Mouse (Mus musculus): ENCODE measurements at regions not wholly inside any gene's neighbourhood (a gene's known extent, or its start where the extent isn't known, plus 50 kb on each side); places are given as distances from the start of the nearest gene placed in this dataset.

GRCm38 (mm10) chr9:101807249-101807648 lies 54.4 kb upstream of the 9630041A04Rik start:
- no peak for DNase-seq (ENCODE audit: low read depth in 1 of 2, low spot score in 2 of 2)

- DNase-seq (ENCODE audit: low read depth in 1 of 2, low spot score in 2 of 2), result no peak
Measured at GRCm38 (mm10) chr9:101796718-101797117, 64.9 kb upstream of the 9630041A04Rik start.

DNA sequence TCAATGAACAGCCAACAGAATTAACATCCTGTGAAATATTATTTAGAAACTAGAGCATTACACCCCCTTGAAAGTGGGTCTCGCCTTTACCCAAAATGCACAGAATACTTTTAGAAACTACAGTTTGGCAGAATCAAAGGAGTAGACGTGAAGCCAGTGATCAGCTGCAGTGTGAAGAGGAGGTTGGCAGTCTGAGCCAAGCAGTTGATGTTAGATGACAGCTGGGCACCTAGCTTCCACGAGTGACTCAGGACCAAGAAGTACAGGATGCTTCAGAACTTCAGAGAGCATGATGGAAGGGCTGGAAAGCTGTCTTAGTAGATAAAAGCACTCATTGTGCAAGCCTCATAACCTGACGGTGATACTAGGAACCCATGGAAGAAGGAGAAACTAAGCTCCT lies 65.6 kb upstream of the 9630041A04Rik start:
- DNase-seq (ENCODE audit: low read depth in 1 of 2, low spot score in 2 of 2), result no peak

DNA sequence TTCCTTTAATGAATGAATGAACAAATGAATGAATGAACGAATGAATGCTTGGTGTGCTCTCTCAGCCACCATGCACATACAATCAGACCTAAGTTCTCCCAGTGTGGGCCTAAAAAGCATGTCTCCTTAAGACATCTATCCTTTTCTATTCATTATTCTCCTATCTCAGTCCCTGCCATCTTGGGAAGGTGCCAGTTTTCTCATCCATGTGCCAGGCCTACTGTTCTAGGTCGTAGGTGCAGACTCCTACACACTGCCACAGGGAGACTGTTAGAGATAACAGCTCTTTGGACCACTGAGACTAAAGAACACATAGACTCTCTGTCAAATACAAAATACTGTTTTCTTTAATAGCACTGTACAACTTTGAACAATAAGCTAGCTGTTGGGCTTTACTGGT lies 66.2 kb upstream of the 9630041A04Rik start:
- no peak for DNase-seq (ENCODE audit: low read depth in 1 of 2, low spot score in 2 of 2)

GRCm38 (mm10) chr9:101790936-101791335 lies 70.7 kb upstream of the 9630041A04Rik start:
- DNase-seq (ENCODE audit: low read depth in 1 of 2, low spot score in 2 of 2), result no peak

DNA sequence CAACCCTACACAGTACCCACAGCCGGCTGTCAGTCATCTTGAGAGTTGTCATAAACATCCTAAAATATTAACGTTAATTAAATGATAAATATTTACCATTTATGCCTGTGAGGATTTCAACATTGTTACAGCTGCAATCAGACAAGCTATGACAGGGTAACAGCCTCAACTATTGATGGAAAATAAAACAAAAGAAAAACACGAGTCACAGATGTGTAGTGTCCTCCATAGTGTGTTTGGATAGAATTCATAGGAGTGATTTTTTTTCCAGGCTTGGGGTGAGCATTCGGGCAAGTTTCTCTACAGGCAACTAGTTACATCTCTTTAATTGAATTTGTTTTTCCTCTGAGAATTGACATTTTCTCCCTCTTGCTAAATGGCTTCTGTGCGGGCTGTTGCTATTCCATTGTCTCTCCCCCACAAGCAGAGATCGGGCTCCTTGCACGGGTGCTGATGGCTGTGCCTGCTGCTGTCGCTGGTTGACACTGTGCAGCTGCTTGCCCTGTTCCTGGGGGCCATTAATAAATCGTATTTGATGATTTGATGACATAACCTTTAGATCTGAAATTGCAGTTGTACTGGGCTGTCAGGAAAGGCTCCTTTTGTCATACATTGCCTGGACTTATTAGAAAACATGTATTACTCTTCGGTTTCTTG lies 120.6 kb upstream of the 9630041A04Rik start:
- no peak for DNase-seq (ENCODE audit: low read depth in 1 of 2, low spot score in 2 of 2)

- no peak for DNase-seq (ENCODE audit: low read depth in 1 of 2, low spot score in 2 of 2)
Measured at GRCm38 (mm10) chr9:101739322-101739721, 122.3 kb upstream of the 9630041A04Rik start.

GRCm38 (mm10) chr9:101734271-101734670 lies 127.4 kb upstream of the 9630041A04Rik start:
- no peak for DNase-seq (ENCODE audit: low read depth in 1 of 2, low spot score in 2 of 2)

GRCm38 (mm10) chr9:101733611-101734225 lies 127.9 kb upstream of the 9630041A04Rik start:
- DNase-seq (ENCODE audit: low read depth in 1 of 2, low spot score in 2 of 2), result no peak

DNA sequence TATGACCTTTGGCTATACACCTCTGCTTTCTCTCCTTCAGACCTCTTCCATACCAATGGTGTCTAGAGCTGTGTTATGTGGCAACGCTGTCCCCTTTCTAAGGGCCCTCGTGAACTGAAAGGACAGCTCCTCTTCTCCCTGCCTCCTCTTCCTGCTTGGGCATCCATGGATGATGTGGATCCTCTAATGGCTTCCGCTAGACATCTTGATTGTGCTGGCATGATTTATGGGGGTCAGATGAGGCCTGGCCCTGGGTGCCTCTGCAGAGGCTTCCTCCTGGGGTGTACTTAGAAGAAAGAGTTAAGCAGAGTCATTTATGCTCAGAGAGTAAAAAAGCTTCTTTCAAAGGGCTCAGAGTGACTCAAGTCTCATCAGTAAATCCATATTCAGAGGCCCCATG lies 131.5 kb upstream of the 9630041A04Rik start:
- DNase-seq (ENCODE audit: low read depth in 1 of 2, low spot score in 2 of 2), result no peak

DNA sequence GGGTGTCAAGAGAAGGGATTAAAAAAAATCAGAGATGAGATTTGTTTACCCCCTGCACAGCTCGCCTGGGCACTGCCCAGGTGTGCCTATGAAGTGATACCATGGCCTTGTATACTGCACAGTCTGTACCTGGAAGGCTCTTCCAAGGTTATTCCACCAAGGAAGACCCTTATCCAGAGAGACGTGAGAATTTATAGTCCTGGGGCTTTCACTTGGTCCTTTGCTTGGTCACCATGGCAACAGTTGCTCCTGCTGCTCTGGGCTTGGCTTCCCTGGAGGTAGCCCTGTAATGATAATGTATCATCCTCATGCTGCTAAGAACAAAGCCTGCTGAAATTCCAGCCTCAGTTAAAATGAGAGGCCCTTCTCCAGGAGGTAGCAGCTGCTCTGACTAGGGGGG lies 143.7 kb upstream of the 9630041A04Rik start:
- no peak for DNase-seq (ENCODE audit: low read depth in 1 of 2, low spot score in 2 of 2)

DNA sequence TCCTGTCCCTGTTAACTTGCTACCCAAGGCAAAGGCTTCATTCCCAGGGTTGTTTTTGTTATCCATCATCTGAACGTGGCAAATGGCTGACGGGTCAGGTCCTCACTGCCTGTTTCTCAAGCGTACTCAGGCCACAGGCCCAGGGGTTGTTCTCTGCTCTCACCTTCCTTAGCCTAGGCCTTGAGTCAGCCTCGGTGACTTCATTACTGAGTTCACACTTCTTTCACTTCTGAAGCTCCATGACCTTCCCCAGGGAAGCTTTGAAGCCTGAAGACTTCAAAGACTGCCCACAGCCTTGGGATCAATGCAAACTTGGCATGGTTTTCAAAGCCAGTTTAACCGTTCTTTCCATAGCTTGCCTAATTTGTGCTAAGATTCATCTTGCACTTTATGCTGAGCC lies 145.3 kb upstream of the 9630041A04Rik start:
- no peak for DNase-seq (ENCODE audit: low read depth in 1 of 2, low spot score in 2 of 2)

- no peak for DNase-seq (ENCODE audit: low read depth in 1 of 2, low spot score in 2 of 2)
Measured at GRCm38 (mm10) chr9:101714805-101715204, 146.8 kb upstream of the 9630041A04Rik start.

- DNase-seq (ENCODE audit: low read depth in 1 of 2, low spot score in 2 of 2), result no peak
Measured at GRCm38 (mm10) chr9:101710611-101711071, 151.0 kb upstream of the 9630041A04Rik start.

- DNase-seq (ENCODE audit: low read depth in 1 of 2, low spot score in 2 of 2), result no peak
Measured at GRCm38 (mm10) chr9:101700368-101700767, 161.3 kb upstream of the 9630041A04Rik start.

GRCm38 (mm10) chr9:101694054-101694453 lies 167.6 kb upstream of the 9630041A04Rik start:
- no peak for DNase-seq (ENCODE audit: low read depth in 1 of 2, low spot score in 2 of 2)

DNA sequence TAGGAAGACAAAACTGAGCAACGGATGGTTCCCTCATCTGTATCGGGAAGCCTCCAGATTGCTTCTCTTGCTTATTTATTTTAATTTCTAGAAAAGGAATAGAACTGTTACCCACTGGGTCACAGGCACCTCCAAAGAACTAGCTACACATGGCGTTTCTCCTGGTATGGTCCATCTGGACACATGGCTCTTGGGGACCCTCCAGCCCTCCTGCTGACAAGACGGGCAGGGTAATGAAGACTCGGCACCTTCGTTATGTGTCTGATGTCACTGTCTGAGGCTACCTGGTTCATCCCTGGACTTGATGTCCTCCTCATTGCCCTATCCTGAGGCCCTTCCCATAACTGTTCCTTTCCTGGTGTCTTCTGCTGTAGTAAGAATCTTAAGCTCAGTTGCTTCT lies 170.3 kb upstream of the 9630041A04Rik start:
- no peak for DNase-seq (ENCODE audit: low read depth in 1 of 2, low spot score in 2 of 2)

- no peak for DNase-seq (ENCODE audit: low read depth in 1 of 2, low spot score in 2 of 2)
Measured at GRCm38 (mm10) chr9:101690916-101691315, 170.7 kb upstream of the 9630041A04Rik start.

DNA sequence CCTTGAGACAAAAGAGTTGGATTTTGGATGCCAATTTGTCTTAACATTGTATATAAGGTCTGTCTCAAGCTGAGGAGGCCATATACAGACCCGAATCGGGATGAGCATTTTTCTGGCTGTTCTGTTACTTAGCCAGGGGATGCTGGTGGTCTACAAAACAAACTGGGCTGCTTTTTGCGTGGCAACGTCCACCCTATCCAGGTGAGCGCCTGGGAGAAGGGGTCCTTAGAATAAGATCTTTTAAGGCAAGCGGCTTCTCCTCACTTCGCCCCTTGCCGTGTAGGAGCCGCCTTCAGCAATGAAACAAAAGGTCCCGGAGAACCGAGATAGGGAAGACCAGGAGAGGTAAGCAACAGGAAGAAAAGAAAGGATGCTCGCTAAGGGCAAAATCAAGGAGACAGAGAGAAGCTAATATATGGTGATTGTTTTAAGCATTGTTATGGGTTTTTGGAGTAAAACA lies 171.2 kb upstream of the 9630041A04Rik start:
- DNase-seq (ENCODE audit: low read depth in 1 of 2, low spot score in 2 of 2), result no peak

DNA sequence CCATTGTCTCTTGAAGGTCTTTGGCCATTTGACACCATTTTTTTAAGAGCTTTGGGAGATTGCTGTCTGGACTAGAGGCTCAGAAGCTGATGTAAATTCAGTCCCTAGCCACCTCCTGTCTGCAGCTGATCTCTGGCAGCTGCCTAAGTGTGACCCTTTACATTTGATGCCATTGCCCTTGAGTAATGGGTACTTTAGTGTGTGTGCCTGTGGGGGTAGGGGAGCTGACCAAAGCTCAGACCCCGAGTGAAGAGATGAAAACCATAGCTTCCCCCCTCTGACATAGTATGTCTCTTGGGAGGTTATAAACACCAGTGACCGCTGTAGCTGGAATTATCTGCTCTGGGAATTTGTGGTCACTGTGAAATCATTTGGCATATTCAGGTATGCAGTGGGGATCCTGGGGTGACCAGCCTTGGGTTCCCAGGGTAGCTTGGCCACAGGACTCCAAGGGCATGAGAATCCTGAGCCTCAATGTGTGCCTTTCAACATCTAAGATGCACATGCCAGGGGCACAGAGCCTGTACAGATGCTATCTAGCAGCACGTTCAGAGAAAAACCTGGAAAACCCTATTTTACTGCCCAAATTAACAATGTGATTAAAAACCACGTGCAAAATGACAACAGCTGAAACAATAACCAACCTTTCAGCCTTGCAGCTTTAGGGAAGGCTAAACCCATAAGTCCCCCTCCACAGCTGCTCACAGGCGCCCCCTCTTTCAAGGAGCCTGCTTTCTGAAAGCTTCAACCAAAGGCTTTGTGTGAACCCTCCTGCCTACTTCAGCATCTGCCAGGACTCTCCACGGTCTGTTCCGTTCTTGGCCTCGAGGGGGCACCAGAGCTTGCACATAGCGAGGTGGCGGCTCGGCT lies 171.9 kb upstream of the 9630041A04Rik start:
- DNase-seq (ENCODE audit: low read depth in 1 of 2, low spot score in 2 of 2), result no peak

DNA sequence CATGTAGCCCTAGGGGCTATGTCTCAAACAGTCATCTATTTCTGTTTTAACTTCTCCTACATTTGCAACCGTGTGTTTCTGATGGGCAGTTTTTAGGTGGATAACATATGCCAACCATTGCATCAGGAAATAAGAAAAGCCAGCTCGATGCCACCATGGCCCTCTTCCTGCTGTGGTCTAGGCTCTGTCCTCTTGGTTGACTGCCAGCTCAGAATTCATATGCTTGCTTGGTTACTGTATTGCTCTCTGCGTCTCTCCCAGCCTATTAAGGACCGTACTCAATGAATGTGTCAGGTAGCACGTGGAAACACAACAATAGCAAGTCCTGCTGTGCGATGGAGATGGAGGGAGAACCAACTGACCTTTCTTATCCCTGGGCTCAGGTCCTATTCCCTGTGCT lies 174.4 kb upstream of the 9630041A04Rik start:
- no peak for DNase-seq (ENCODE audit: low read depth in 1 of 2, low spot score in 2 of 2)

GRCm38 (mm10) chr9:101677563-101677962 lies 184.1 kb upstream of the 9630041A04Rik start:
- no peak for DNase-seq (ENCODE audit: low read depth in 1 of 2, low spot score in 2 of 2)
